Comparison of ENCODE assay signal across 12 mouse cellular contexts in genomic region chr1:135369415-135369814, GRCm38 (mm10). TPM values are rescaled to one million over a fixed set of nuclear protein-coding genes. Genes with fewer than 3 reads are reported as not detected.
DNase-seq lines count a peak whose midpoint lies in the region; ATAC-seq and TF ChIP-seq lines count a peak whose summit lies in the region.
"Had no signal": no experiment of that assay in that cellular context is flagged by ENCODE, and none has a peak within 500 bp of the region (broad histone marks: within the 10 kb centered on the region; RNA-seq: fewer than 3 reads in every experiment).

No protein-coding gene starts in this region.

- WGBS in forebrain, embryonic 10.5 days = 84% methylated on average over 5 of the region's 5 CpGs
- 77% methylated on average over 5 of the region's 5 CpGs for WGBS in forebrain, embryonic 14.5 days
- 84% methylated on average over 5 of the region's 5 CpGs for WGBS in hindbrain, postnatal 0 days
- 86% methylated on average over 5 of the region's 5 CpGs for WGBS in hindbrain, embryonic 12.5 days
- 83% methylated on average over 5 of the region's 5 CpGs for WGBS in midbrain, embryonic 14.5 days
- 87% methylated on average over 5 of the region's 5 CpGs for WGBS in midbrain, embryonic 11.5 days
- WGBS in neural tube, embryonic 15.5 days = 80% methylated on average over 5 of the region's 5 CpGs

- DNase-seq in forebrain, embryonic 10.5 days (ENCODE audit: extremely low spot score, low spot score) = no peak
- no peak for DNase-seq in forebrain, embryonic 14.5 days (ENCODE audit: low spot score)
- no peak for DNase-seq in hindbrain, postnatal 0 days (ENCODE audit: low spot score)
- peak; percentile 6 for DNase-seq in midbrain, embryonic 14.5 days
- DNase-seq in midbrain, embryonic 11.5 days (ENCODE audit: low spot score, missing footprints) = no peak
- no peak for DNase-seq in spleen, postnatal 36 days (ENCODE audit: low spot score in 2 of 2)
- DNase-seq: thymus, postnatal 36 days had no signal

- H3K4me1 ChIP-seq in forebrain, embryonic 10.5 days = peaks cover 48% of the 10 kb centered on the region
- H3K4me1 ChIP-seq in forebrain, embryonic 14.5 days (ENCODE audit: control insufficient read depth, insufficient read depth, low read length) = peaks cover 17% of the 10 kb centered on the region
- H3K4me1 ChIP-seq in hindbrain, postnatal 0 days (ENCODE audit: insufficient read depth, low read length) = peaks cover 19% of the 10 kb centered on the region
- H3K4me1 ChIP-seq in hindbrain, embryonic 12.5 days = peaks cover 27% of the 10 kb centered on the region
- peaks cover 35% of the 10 kb centered on the region for H3K4me1 ChIP-seq in midbrain, embryonic 14.5 days (ENCODE audit: control insufficient read depth, insufficient read depth, low read length)
- H3K4me1 ChIP-seq in midbrain, embryonic 11.5 days (ENCODE audit: control insufficient read depth, insufficient read depth, low read length) = peaks cover 24% of the 10 kb centered on the region
- H3K4me1 ChIP-seq in neural tube, embryonic 15.5 days = peaks cover 50% of the 10 kb centered on the region

- no peaks in the 10 kb centered on the region for H3K9me3 ChIP-seq in forebrain, embryonic 10.5 days
- H3K9me3 ChIP-seq in forebrain, embryonic 14.5 days (replicated peaks; ENCODE audit: control insufficient read depth, low read length) = no peaks in the 10 kb centered on the region
- no peaks in the 10 kb centered on the region for H3K9me3 ChIP-seq in hindbrain, postnatal 0 days (ENCODE audit: low read length)
- no peaks in the 10 kb centered on the region for H3K9me3 ChIP-seq in hindbrain, embryonic 12.5 days (replicated peaks)
- no peaks in the 10 kb centered on the region for H3K9me3 ChIP-seq in midbrain, embryonic 14.5 days (ENCODE audit: control insufficient read depth, low read length)
- H3K9me3 ChIP-seq in midbrain, embryonic 11.5 days (ENCODE audit: control insufficient read depth, low read length) = no peaks in the 10 kb centered on the region
- no peaks in the 10 kb centered on the region for H3K9me3 ChIP-seq in neural tube, embryonic 15.5 days (replicated peaks)
- H3K9me3 ChIP-seq: limb, embryonic 12.5 days; liver, embryonic 15.5 days had no signal

- peak overlapping the region; percentile 57; the same call in 1 of the 2 replicates for H3K4me3 ChIP-seq in forebrain, embryonic 10.5 days
- H3K4me3 ChIP-seq in forebrain, embryonic 14.5 days (ENCODE audit: low read depth, low read length) = no peak overlapping the region
- H3K4me3 ChIP-seq in hindbrain, postnatal 0 days (ENCODE audit: low read length) = no peak overlapping the region
- no peak overlapping the region for H3K4me3 ChIP-seq in hindbrain, embryonic 12.5 days
- no peak overlapping the region for H3K4me3 ChIP-seq in midbrain, embryonic 14.5 days (replicated peaks; ENCODE audit: low read depth, low read length)
- H3K4me3 ChIP-seq in midbrain, embryonic 11.5 days (ENCODE audit: low read depth, low read length) = no peak overlapping the region
- H3K4me3 ChIP-seq in neural tube, embryonic 15.5 days (replicated peaks) = no peak overlapping the region
- H3K4me3 ChIP-seq: liver, embryonic 15.5 days had no signal

- no peak overlapping the region; the same call in 1 of the 2 replicates for H3K4me2 ChIP-seq in forebrain, embryonic 14.5 days (ENCODE audit: low read length)
- H3K4me2 ChIP-seq in hindbrain, postnatal 0 days (ENCODE audit: low read depth, low read length) = peak overlapping the region; percentile 92
- H3K4me2 ChIP-seq in hindbrain, embryonic 12.5 days (replicated peaks) = no peak overlapping the region
- H3K4me2 ChIP-seq in midbrain, embryonic 14.5 days (ENCODE audit: low read length) = peak overlapping the region; percentile 88
- H3K4me2 ChIP-seq in midbrain, embryonic 11.5 days = no peak overlapping the region
- peak overlapping the region; percentile 97 for H3K4me2 ChIP-seq in neural tube, embryonic 15.5 days

- no peak for ATAC-seq in forebrain, embryonic 14.5 days
- ATAC-seq in hindbrain, postnatal 0 days = no peak
- ATAC-seq in hindbrain, embryonic 12.5 days (ENCODE audit: low FRiP score) = no peak
- no peak for ATAC-seq in midbrain, embryonic 14.5 days (ENCODE audit: low FRiP score, low TSS enrichment)
- no peak for ATAC-seq in midbrain, embryonic 11.5 days (ENCODE audit: low FRiP score)
- no peak for ATAC-seq in neural tube, embryonic 15.5 days (ENCODE audit: low FRiP score)

- peaks cover 15% of the 10 kb centered on the region for H3K27me3 ChIP-seq in forebrain, embryonic 10.5 days (ENCODE audit: poor library complexity, severe bottlenecking)
- H3K27me3 ChIP-seq in forebrain, embryonic 14.5 days (replicated peaks; ENCODE audit: control insufficient read depth, insufficient read depth, low read length) = no peaks in the 10 kb centered on the region
- H3K27me3 ChIP-seq in hindbrain, postnatal 0 days (ENCODE audit: insufficient read depth, low read length) = no peaks in the 10 kb centered on the region
- H3K27me3 ChIP-seq in hindbrain, embryonic 12.5 days = no peaks in the 10 kb centered on the region
- no peaks in the 10 kb centered on the region for H3K27me3 ChIP-seq in midbrain, embryonic 14.5 days (ENCODE audit: control insufficient read depth, insufficient read depth, low read length)
- no peaks in the 10 kb centered on the region; the same call in 1 of the 2 replicates for H3K27me3 ChIP-seq in midbrain, embryonic 11.5 days (ENCODE audit: control insufficient read depth, insufficient read depth, low read length)
- H3K27me3 ChIP-seq in neural tube, embryonic 15.5 days (replicated peaks) = no peaks in the 10 kb centered on the region
- H3K27me3 ChIP-seq: limb, embryonic 12.5 days had no signal

- no peak overlapping the region for H3K9ac ChIP-seq in forebrain, embryonic 14.5 days (ENCODE audit: low read length)
- H3K9ac ChIP-seq in hindbrain, postnatal 0 days (replicated peaks; ENCODE audit: low read length) = 0 out of 2 replicates have a peak overlapping the region, but pooled peaks have one; percentile 61
- no peak overlapping the region for H3K9ac ChIP-seq in hindbrain, embryonic 12.5 days
- H3K9ac ChIP-seq in midbrain, embryonic 14.5 days (replicated peaks; ENCODE audit: low read length) = no peak overlapping the region
- H3K9ac ChIP-seq in midbrain, embryonic 11.5 days (ENCODE audit: low read length) = no peak overlapping the region
- H3K9ac ChIP-seq in neural tube, embryonic 15.5 days (replicated peaks) = no peak overlapping the region; the same call in 1 of the 2 replicates
- H3K9ac ChIP-seq: liver, embryonic 15.5 days had no signal

- H3K27ac ChIP-seq in forebrain, embryonic 10.5 days = no peak overlapping the region
- H3K27ac ChIP-seq in forebrain, embryonic 14.5 days (ENCODE audit: low read depth, low read length) = no peak overlapping the region
- H3K27ac ChIP-seq in hindbrain, postnatal 0 days = no peak overlapping the region; the same call in 1 of the 2 replicates
- no peak overlapping the region for H3K27ac ChIP-seq in hindbrain, embryonic 12.5 days
- no peak overlapping the region for H3K27ac ChIP-seq in midbrain, embryonic 14.5 days (replicated peaks; ENCODE audit: low read depth, low read length)
- H3K27ac ChIP-seq in midbrain, embryonic 11.5 days (ENCODE audit: low read depth, low read length) = no peak overlapping the region
- no peak overlapping the region for H3K27ac ChIP-seq in neural tube, embryonic 15.5 days (replicated peaks)
- H3K27ac ChIP-seq: limb, embryonic 12.5 days; liver, embryonic 15.5 days; macrophage had no signal

- H3K36me3 ChIP-seq in forebrain, embryonic 10.5 days (replicated peaks) = peaks cover 22% of the 10 kb centered on the region
- H3K36me3 ChIP-seq in forebrain, embryonic 14.5 days (ENCODE audit: control insufficient read depth, insufficient read depth, low read length) = no peaks in the 10 kb centered on the region
- H3K36me3 ChIP-seq in hindbrain, postnatal 0 days (ENCODE audit: insufficient read depth, low read length) = no peaks in the 10 kb centered on the region
- H3K36me3 ChIP-seq in hindbrain, embryonic 12.5 days = no peaks in the 10 kb centered on the region
- H3K36me3 ChIP-seq in midbrain, embryonic 14.5 days (ENCODE audit: control insufficient read depth, insufficient read depth, low read length) = 0 out of 2 replicates have a peak, but pooled peaks cover 7% of the 10 kb centered on the region
- H3K36me3 ChIP-seq in midbrain, embryonic 11.5 days (ENCODE audit: control insufficient read depth, insufficient read depth, low read length) = no peaks in the 10 kb centered on the region
- 0 out of 2 replicates have a peak, but pooled peaks cover 3% of the 10 kb centered on the region for H3K36me3 ChIP-seq in neural tube, embryonic 15.5 days
- H3K36me3 ChIP-seq: liver, embryonic 15.5 days had no signal

- no peak for TF ChIP-seq CTCF in hindbrain, postnatal 0 days (IDR thresholded peaks at IDR 0.05; ENCODE audit: low read depth)

RNA-seq across cellular contexts. Expression of gene Shisa4, which starts 5.6 kb away (rescaled TPM):
- 60.5 and 62.4 TPM in 2 replicates for polyA plus RNA-seq in forebrain, embryonic 10.5 days (2016; fragmentation: Nextera tagmentation; extraction: Ambion mirVana)
- 62.9 and 68.8 TPM in 2 replicates for polyA plus RNA-seq in forebrain, embryonic 14.5 days (2014; fragmentation: Nextera tagmentation; extraction: Ambion mirVana)
- 158 and 165 TPM in 2 replicates for total RNA-seq in hindbrain, postnatal 0 days (2014; rRNA removed)
- 160 and 161 TPM in 2 replicates for polyA plus RNA-seq in hindbrain, postnatal 0 days (2015; fragmentation: Nextera tagmentation; extraction: Ambion mirVana)
- polyA plus RNA-seq in hindbrain, embryonic 12.5 days (2016; fragmentation: Nextera tagmentation; extraction: Ambion mirVana) = 64.1 and 69.8 TPM in 2 replicates
- polyA plus RNA-seq in midbrain, embryonic 14.5 days (2014; fragmentation: Nextera tagmentation; extraction: Ambion mirVana) = 59.3 and 93.6 TPM in 2 replicates
- polyA plus RNA-seq in midbrain, embryonic 11.5 days (2014; fragmentation: Nextera tagmentation; extraction: Ambion mirVana) = 46.5 and 47.2 TPM in 2 replicates
- polyA plus RNA-seq in neural tube, embryonic 15.5 days (2015; fragmentation: Nextera tagmentation; extraction: Ambion mirVana) = 100 and 121 TPM in 2 replicates

RNA-seq across cellular contexts. Expression of gene Lmod1, which starts 44.8 kb away (rescaled TPM):
- polyA plus RNA-seq in forebrain, embryonic 10.5 days (2016; fragmentation: Nextera tagmentation; extraction: Ambion mirVana) = 0.36 and 0.41 TPM in 2 replicates
- 0.17 and 0.30 TPM in 2 replicates for polyA plus RNA-seq in forebrain, embryonic 14.5 days (2014; fragmentation: Nextera tagmentation; extraction: Ambion mirVana)
- total RNA-seq in hindbrain, postnatal 0 days (2014; rRNA removed) = 0.47 TPM in 1 of 2 replicates, not detected in the other
- 0.24 and 0.38 TPM in 2 replicates for polyA plus RNA-seq in hindbrain, postnatal 0 days (2015; fragmentation: Nextera tagmentation; extraction: Ambion mirVana)
- 0.44 and 0.94 TPM in 2 replicates for polyA plus RNA-seq in hindbrain, embryonic 12.5 days (2016; fragmentation: Nextera tagmentation; extraction: Ambion mirVana)
- 0.20 and 0.34 TPM in 2 replicates for polyA plus RNA-seq in midbrain, embryonic 14.5 days (2014; fragmentation: Nextera tagmentation; extraction: Ambion mirVana)
- 0.39 and 0.81 TPM in 2 replicates for polyA plus RNA-seq in midbrain, embryonic 11.5 days (2014; fragmentation: Nextera tagmentation; extraction: Ambion mirVana)
- 0.15 and 1.4 TPM in 2 replicates for polyA plus RNA-seq in neural tube, embryonic 15.5 days (2015; fragmentation: Nextera tagmentation; extraction: Ambion mirVana)
- polyA plus RNA-seq: macrophage had no signal

RNA-seq across cellular contexts. Expression of gene Timm17a, which starts 55.8 kb away (rescaled TPM):
- 197 TPM in 2 replicates for polyA plus RNA-seq in forebrain, embryonic 10.5 days (2016; fragmentation: Nextera tagmentation; extraction: Ambion mirVana)
- 148 and 156 TPM in 2 replicates for polyA plus RNA-seq in forebrain, embryonic 14.5 days (2014; fragmentation: Nextera tagmentation; extraction: Ambion mirVana)
- 13.5 and 45.2 TPM in 2 replicates for total RNA-seq in hindbrain, postnatal 0 days (2014; rRNA removed)
- polyA plus RNA-seq in hindbrain, postnatal 0 days (2015; fragmentation: Nextera tagmentation; extraction: Ambion mirVana) = 201 and 205 TPM in 2 replicates
- polyA plus RNA-seq in hindbrain, embryonic 12.5 days (2016; fragmentation: Nextera tagmentation; extraction: Ambion mirVana) = 141 and 147 TPM in 2 replicates
- 136 and 154 TPM in 2 replicates for polyA plus RNA-seq in midbrain, embryonic 14.5 days (2014; fragmentation: Nextera tagmentation; extraction: Ambion mirVana)
- polyA plus RNA-seq in midbrain, embryonic 11.5 days (2014; fragmentation: Nextera tagmentation; extraction: Ambion mirVana) = 177 and 180 TPM in 2 replicates
- polyA plus RNA-seq in neural tube, embryonic 15.5 days (2015; fragmentation: Nextera tagmentation; extraction: Ambion mirVana) = 181 and 191 TPM in 2 replicates

Comparison
In these comparisons a context has a peak if more than half of its experiments do, and no peak if none do; other contexts are left out.
1. H3K4me2 ChIP-seq: peak in hindbrain, postnatal 0 days (single experiment), midbrain, embryonic 14.5 days (single experiment) and neural tube, embryonic 15.5 days (single experiment); none in forebrain, embryonic 14.5 days (single experiment), hindbrain, embryonic 12.5 days (single experiment) and midbrain, embryonic 11.5 days (single experiment).